Mouse (Mus musculus) gonadal fat pad, adult 2 months (tissue): ENCODE measurements at regions not wholly inside any gene's neighbourhood (a gene's known extent, or its start where the extent isn't known, plus 50 kb on each side); places are given as distances from the start of the nearest gene placed in this dataset.

Experiments used
- DNase-seq: peaks from one replicate; pipeline ENCODE4 v3.0.0-alpha.2; 2012; ENCODE audit warnings: low read depth

GRCm38 (mm10) chr5:75762374-75762773 is 187.7 kb downstream of the Kit start:
- no peak for DNase-seq

GRCm38 (mm10) chr5:75761459-75762310 is 187.0 kb downstream of the Kit start:
- no peak for DNase-seq

GRCm38 (mm10) chr5:75756168-75756567 is 181.5 kb downstream of the Kit start:
- DNase-seq = no peak

- DNase-seq = no peak
Observed at GRCm38 (mm10) chr5:75754356-75754755, 179.6 kb downstream of the Kit start.

GRCm38 (mm10) chr5:75745311-75745710 is 170.6 kb downstream of the Kit start:
- DNase-seq = peak; percentile 79

- no peak for DNase-seq
Observed at GRCm38 (mm10) chr5:75744475-75745045, 169.8 kb downstream of the Kit start.

- DNase-seq = no peak
Observed at GRCm38 (mm10) chr5:75739336-75739735, 164.6 kb downstream of the Kit start.

GRCm38 (mm10) chr5:75738445-75738844 is 163.7 kb downstream of the Kit start:
- no peak for DNase-seq

- no peak for DNase-seq
Observed at GRCm38 (mm10) chr5:75737752-75738151, 163.0 kb downstream of the Kit start.

- no peak for DNase-seq
Observed at GRCm38 (mm10) chr5:75736318-75736717, 161.6 kb downstream of the Kit start.

- no peak for DNase-seq
Observed at GRCm38 (mm10) chr5:75734508-75734907, 159.8 kb downstream of the Kit start.

- DNase-seq = no peak
Observed at GRCm38 (mm10) chr5:75734043-75734442, 159.3 kb downstream of the Kit start.

- DNase-seq = no peak
Observed at GRCm38 (mm10) chr5:75731236-75731635, 156.5 kb downstream of the Kit start.

- no peak for DNase-seq
Observed at GRCm38 (mm10) chr5:75730698-75731097, 156.0 kb downstream of the Kit start.

- no peak for DNase-seq
Observed at GRCm38 (mm10) chr5:75721291-75721690, 146.6 kb downstream of the Kit start.

GRCm38 (mm10) chr5:75720091-75720940 is 145.6 kb downstream of the Kit start:
- no peak for DNase-seq

GRCm38 (mm10) chr5:75718511-75719225 is 144.0 kb downstream of the Kit start:
- DNase-seq = no peak
